Mouse (Mus musculus) limb, embryonic 11.5 days (tissue): ENCODE measurements around the gene Dab2ip. TPM values are rescaled to one million over a fixed set of nuclear protein-coding genes. Genes with fewer than 3 reads are reported as not detected.

Experiments
- ATAC-seq: fragments of 200-750 bp; cut with Nextera tagmentation; 2 replicates; pipeline ENCODE4 v1.8.0; 2017; ENCODE audit warnings: low read depth; ENCODE audit not compliant: insufficient number of reproducible peaks, low FRiP score, low TSS enrichment
- DNase-seq: peaks from one replicate; pipeline ENCODE4 v3.0.0-alpha.2; 2015; ENCODE audit warnings: low spot score
- H3K27ac ChIP-seq: fragments of 300-500 bp; sonication (generic); replicated peaks from 2 replicates; pipeline ENCODE4 v1.5.1; 2014; ENCODE audit warnings: low read depth, mild to moderate bottlenecking, low read length
- H3K27me3 ChIP-seq: fragments of 300-500 bp; sonication (generic); 2 replicates; pipeline ENCODE4 v1.6.1; 2014; ENCODE audit warnings: mild to moderate bottlenecking, low read length, mixed read lengths; ENCODE audit not compliant: control insufficient read depth, insufficient read depth
- H3K36me3 ChIP-seq: fragments of 300-500 bp; sonication (generic); 2 replicates; pipeline ENCODE4 v1.6.1; 2014; ENCODE audit warnings: mild to moderate bottlenecking, low read length, moderate library complexity, mixed read lengths; ENCODE audit not compliant: control insufficient read depth, insufficient read depth
- H3K4me1 ChIP-seq: fragments of 300-500 bp; sonication (generic); 2 replicates; pipeline ENCODE4 v1.6.1; 2014; ENCODE audit warnings: low read length, mixed read lengths; ENCODE audit not compliant: control insufficient read depth, insufficient read depth
- H3K4me2 ChIP-seq: fragments of 300-500 bp; sonication (generic); 2 replicates; pipeline ENCODE4 v1.6.1; 2014; ENCODE audit warnings: low read depth, mild to moderate bottlenecking, moderate library complexity; ENCODE audit not compliant: severe bottlenecking
- H3K4me3 ChIP-seq: fragments of 300-500 bp; sonication (generic); 2 replicates; pipeline ENCODE4 v1.5.1; 2014; ENCODE audit warnings: low read depth, low read length
- H3K9ac ChIP-seq: fragments of 300-500 bp; sonication (generic); 2 replicates; pipeline ENCODE4 v1.6.1; 2014; ENCODE audit warnings: mild to moderate bottlenecking, low read length
- H3K9me3 ChIP-seq: fragments of 300-500 bp; sonication (generic); 2 replicates; pipeline ENCODE4 v1.6.1; 2016; ENCODE audit warnings: low read length; ENCODE audit not compliant: control insufficient read depth
- WGBS: fragments of 180-500 bp; shearing (Covaris S2); extraction: QIAGEN DNeasy Blood & Tissue Kit; methylation state at CpG from one replicate; pipeline ENCODE4 v1.1.7; 2014; 5-methylcytosine and 5-hydroxymethylcytosine counted together
- polyA plus RNA-seq: library from polyadenylated mRNA; unstranded; fragments of >200 nt; fragmentation: Nextera tagmentation; extraction: Ambion mirVana; gene quantifications from 2 replicates; pipeline ENCODE4 v1.2.1, GENCODE M21; 2014

Gene Dab2ip
- polyA plus RNA-seq, 1 experiment from 2014 or later = 53.9 TPM

GRCm38 (mm10) chr2:35661454-35662000 lies 103.5 kb downstream of the Dab2ip start:
- DNase-seq = peak; percentile 70
- peak; percentile 60 for ATAC-seq
- 1% methylated on average over 41 of the region's 51 CpGs for WGBS
- H3K27me3 ChIP-seq = no peaks in the 10 kb centered on the region
- H3K4me2 ChIP-seq = peak overlapping the region; percentile 79
- no peaks in the 10 kb centered on the region for H3K9me3 ChIP-seq
- peak overlapping the region; percentile 84 for H3K9ac ChIP-seq
- H3K27ac ChIP-seq = peak overlapping the region; percentile 88
- peaks cover 43% of the 10 kb centered on the region for H3K4me1 ChIP-seq
- H3K4me3 ChIP-seq = peak overlapping the region; percentile 90
- no peaks in the 10 kb centered on the region for H3K36me3 ChIP-seq

DNA sequence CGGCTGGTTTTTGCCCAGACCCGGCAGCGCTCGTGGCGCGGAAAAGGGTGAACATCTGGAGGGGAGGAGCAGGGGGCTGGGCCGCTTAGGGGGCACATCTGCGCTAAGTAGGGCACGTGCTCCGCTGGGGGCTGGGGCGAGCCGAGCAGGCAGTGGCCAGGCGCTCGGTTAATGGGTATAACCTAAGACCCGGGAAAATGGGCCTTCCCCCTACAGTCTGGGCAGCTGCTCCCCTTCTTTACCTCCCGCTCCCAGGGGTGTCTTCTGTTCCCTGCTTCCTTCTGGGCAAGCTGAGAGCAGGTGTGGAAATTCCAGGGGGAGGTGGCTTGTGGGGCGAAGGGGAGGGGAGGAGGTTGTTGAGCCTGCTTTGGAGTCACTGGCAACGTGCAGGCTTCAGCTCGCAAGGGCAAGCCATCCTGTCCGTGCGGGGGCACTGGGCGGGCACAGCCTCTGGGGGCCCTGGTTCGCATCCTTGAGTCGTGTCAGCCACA lies 104.0 kb downstream of the Dab2ip start:
- DNase-seq = peak; percentile 80
- H3K27ac ChIP-seq = peak overlapping the region; percentile 88
- H3K27me3 ChIP-seq = no peaks in the 10 kb centered on the region
- H3K4me3 ChIP-seq = peak overlapping the region; percentile 90
- H3K4me2 ChIP-seq = peak overlapping the region; percentile 79
- ATAC-seq = peak; percentile 75
- peaks cover 39% of the 10 kb centered on the region for H3K4me1 ChIP-seq
- H3K9ac ChIP-seq = peak overlapping the region; percentile 84
- under 1% methylated on average over 24 of the region's 24 CpGs for whole genome bisulfite sequencing
- no peaks in the 10 kb centered on the region for H3K9me3 ChIP-seq
- H3K36me3 ChIP-seq = no peaks in the 10 kb centered on the region

DNA sequence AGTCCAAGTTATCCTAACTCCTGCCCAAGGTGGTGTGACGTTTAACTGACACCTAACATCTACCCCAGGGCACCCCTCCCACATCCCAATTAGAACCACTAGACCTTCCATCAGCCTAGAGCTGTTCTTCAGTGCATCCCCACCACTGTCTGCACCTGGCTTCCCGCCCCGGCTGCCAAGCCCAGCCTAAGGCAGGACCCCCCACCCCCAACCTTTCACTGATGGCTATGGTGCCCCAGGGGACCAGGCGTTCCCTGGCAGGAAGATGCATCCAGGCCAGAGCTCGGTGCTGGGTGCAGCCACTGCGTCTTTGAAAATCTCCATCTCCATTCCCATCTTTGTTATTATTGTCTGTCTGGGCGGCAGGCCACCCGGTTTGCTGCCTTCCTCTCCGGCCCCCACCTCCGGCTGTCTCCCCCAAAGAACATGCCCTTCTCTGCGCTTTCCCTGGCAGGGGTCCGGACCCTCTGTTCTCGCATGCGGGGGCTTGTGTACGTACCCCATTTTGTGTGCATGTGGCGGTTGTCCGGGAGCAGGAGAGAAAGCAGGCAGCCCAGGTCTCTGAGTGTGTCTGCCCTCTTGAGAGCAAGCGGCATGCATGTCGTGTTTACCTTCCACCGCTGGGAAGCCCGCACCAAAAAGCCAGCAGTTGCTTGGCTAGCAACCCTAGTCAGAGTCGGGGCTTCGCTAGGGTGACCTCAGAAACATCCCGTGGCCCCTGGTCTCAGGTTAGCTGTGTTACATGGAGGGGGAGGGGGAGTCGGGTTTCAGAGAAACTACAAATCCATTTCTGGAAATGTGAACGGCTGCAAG lies 104.9 kb downstream of the Dab2ip start:
- Histone ChIP-seq H3K9me3 (no peaks in the 10 kb centered on the region), H3K27ac (no peak overlapping the region), H3K36me3 (no peaks in the 10 kb centered on the region), H3K4me2 (peak overlapping the region; percentile 79), H3K4me3 (peak overlapping the region; percentile 90), H3K9ac (no peak overlapping the region; the same call in 1 of the 2 replicates), H3K27me3 (no peaks in the 10 kb centered on the region), H3K4me1 (peaks cover 35% of the 10 kb centered on the region)
- ATAC-seq (no peak), DNase-seq (peak; percentile 50)
- WGBS = 11% methylated on average over 26 of the region's 26 CpGs

DNA sequence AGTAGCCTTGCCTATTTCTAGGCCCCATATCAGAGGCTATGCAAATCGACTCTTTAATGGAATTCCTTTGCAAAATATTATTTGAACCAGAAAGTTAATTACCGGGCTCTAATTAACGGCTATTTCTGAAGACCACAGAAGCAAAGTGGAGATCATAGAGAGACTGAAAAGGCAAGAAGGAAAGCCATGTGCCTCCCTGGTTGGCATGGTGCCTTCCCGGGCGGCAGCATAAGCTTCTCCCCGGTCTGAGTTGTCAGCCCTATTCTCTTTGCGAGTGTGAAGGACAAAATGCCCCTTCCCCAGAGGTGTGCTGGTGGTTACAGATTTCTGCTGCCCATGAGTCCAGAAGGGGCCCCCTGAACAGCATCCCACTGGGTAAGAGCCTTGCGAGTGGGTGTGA lies 109.7 kb downstream of the Dab2ip start:
- ATAC-seq (no peak), DNase-seq (no peak)
- Histone ChIP-seq H3K36me3 (no peaks in the 10 kb centered on the region), H3K4me1 (peaks cover 54% of the 10 kb centered on the region), H3K9ac (no peak overlapping the region), H3K4me2 (no peak overlapping the region), H3K9me3 (no peaks in the 10 kb centered on the region), H3K27ac (no peak overlapping the region), H3K4me3 (no peak overlapping the region), H3K27me3 (no peaks in the 10 kb centered on the region)
- WGBS = 87% methylated on average over 8 of the region's 8 CpGs

- H3K4me1 ChIP-seq = peaks cover 39% of the 10 kb centered on the region
- no peaks in the 10 kb centered on the region for H3K27me3 ChIP-seq
- H3K9ac ChIP-seq = no peak overlapping the region
- no peak overlapping the region for H3K4me3 ChIP-seq
- no peaks in the 10 kb centered on the region for H3K36me3 ChIP-seq
- H3K9me3 ChIP-seq = no peaks in the 10 kb centered on the region
- 64% methylated on average over 4 of the region's 4 CpGs for WGBS
- no peak overlapping the region for H3K27ac ChIP-seq
- ATAC-seq (no peak), DNase-seq (no peak)
- H3K4me2 ChIP-seq = no peak overlapping the region
Measured at GRCm38 (mm10) chr2:35669217-35669616, 111.2 kb downstream of the Dab2ip start.

GRCm38 (mm10) chr2:35669748-35670147 lies 111.7 kb downstream of the Dab2ip start:
- Histone ChIP-seq H3K9me3 (no peaks in the 10 kb centered on the region), H3K4me1 (peaks cover 35% of the 10 kb centered on the region), H3K27me3 (no peaks in the 10 kb centered on the region), H3K4me3 (no peak overlapping the region), H3K9ac (no peak overlapping the region), H3K27ac (no peak overlapping the region), H3K4me2 (no peak overlapping the region), H3K36me3 (no peaks in the 10 kb centered on the region)
- 75% methylated on average over 4 of the region's 4 CpGs for WGBS
- ATAC-seq (no peak), DNase-seq (no peak)

DNA sequence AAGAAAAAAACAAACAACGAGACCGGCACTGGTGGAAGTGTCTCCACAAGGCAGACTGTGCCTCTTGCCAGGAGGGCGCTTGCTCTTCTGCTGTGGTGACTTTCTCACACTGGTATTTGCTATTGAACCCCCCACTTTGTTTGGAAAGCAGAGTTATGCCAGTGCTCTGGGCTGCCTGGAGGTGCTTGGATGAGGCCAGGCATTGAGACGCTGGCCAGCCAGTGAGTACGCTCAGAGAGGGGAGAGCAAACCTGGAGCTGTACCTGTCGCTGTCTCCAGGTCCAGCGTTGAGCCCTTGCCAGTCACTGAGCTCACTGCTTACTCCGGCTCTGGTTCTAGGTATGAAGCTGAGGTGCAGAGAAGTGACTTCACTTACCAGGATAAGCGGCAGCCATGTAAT lies 112.2 kb downstream of the Dab2ip start:
- Histone ChIP-seq H3K27me3 (no peaks in the 10 kb centered on the region), H3K27ac (no peak overlapping the region), H3K4me3 (no peak overlapping the region), H3K4me2 (no peak overlapping the region), H3K36me3 (no peaks in the 10 kb centered on the region), H3K4me1 (peaks cover 39% of the 10 kb centered on the region), H3K9ac (no peak overlapping the region), H3K9me3 (no peaks in the 10 kb centered on the region)
- WGBS = 84% methylated on average over 9 of the region's 9 CpGs
- no peak for DNase-seq
- ATAC-seq = no peak

GRCm38 (mm10) chr2:35671980-35672910 lies 114.2 kb downstream of the Dab2ip start:
- Histone ChIP-seq H3K4me2 (no peak overlapping the region), H3K4me3 (no peak overlapping the region), H3K4me1 (peaks cover 56% of the 10 kb centered on the region), H3K9ac (no peak overlapping the region), H3K36me3 (no peaks in the 10 kb centered on the region), H3K27ac (no peak overlapping the region), H3K9me3 (no peaks in the 10 kb centered on the region), H3K27me3 (no peaks in the 10 kb centered on the region)
- DNase-seq (no peak), ATAC-seq (no peak)
- WGBS = 69% methylated on average over 9 of the region's 9 CpGs
